Mouse (Mus musculus) hindbrain, embryonic 14.5 days (tissue): ENCODE measurements around the gene Foxd1. TPM values are rescaled to one million over a fixed set of nuclear protein-coding genes. Genes with fewer than 3 reads are reported as not detected.

ENCODE experiments used
- ATAC-seq: fragments of 200-750 bp; cut with Nextera tagmentation; 2 replicates; pipeline ENCODE4 v1.8.0; 2017; ENCODE audit warnings: moderate number of reproducible peaks, mild to moderate bottlenecking, moderate TSS enrichment, moderate library complexity; ENCODE audit not compliant: low FRiP score
- DNase-seq: peaks from one replicate; pipeline ENCODE4 v3.0.0-alpha.2; 2015; ENCODE audit warnings: low spot score
- H3K27ac ChIP-seq: fragments of 300-500 bp; sonication (generic); 2 replicates; pipeline ENCODE4 v1.5.1; 2014; ENCODE audit warnings: mild to moderate bottlenecking, moderate library complexity
- H3K27me3 ChIP-seq: fragments of 300-500 bp; sonication (generic); 2 replicates; pipeline ENCODE4 v1.6.1; 2014; ENCODE audit warnings: mild to moderate bottlenecking, low read length, mixed read lengths; ENCODE audit not compliant: control insufficient read depth, insufficient read depth
- H3K36me3 ChIP-seq: fragments of 300-500 bp; sonication (generic); replicated peaks from 2 replicates; pipeline ENCODE4 v1.6.1; 2014; ENCODE audit not compliant: control insufficient read depth, insufficient read depth
- H3K4me1 ChIP-seq: fragments of 300-500 bp; sonication (generic); replicated peaks from 2 replicates; pipeline ENCODE4 v1.6.1; 2014; ENCODE audit warnings: antibody characterized with exemption, low read length, mixed read lengths; ENCODE audit not compliant: control insufficient read depth, insufficient read depth
- H3K4me2 ChIP-seq: fragments of 300-500 bp; sonication (generic); replicated peaks from 2 replicates; pipeline ENCODE4 v1.6.1; 2014; ENCODE audit warnings: mild to moderate bottlenecking, moderate library complexity
- H3K4me3 ChIP-seq: fragments of 300-500 bp; sonication (generic); replicated peaks from 2 replicates; pipeline ENCODE4 v1.5.1; 2014; ENCODE audit warnings: mild to moderate bottlenecking, low read length
- H3K9ac ChIP-seq: fragments of 300-500 bp; sonication (generic); 2 replicates; pipeline ENCODE4 v1.6.1; 2014
- H3K9me3 ChIP-seq: fragments of 300-500 bp; sonication (generic); 2 replicates; pipeline ENCODE4 v1.6.1; 2016; ENCODE audit warnings: low read length; ENCODE audit not compliant: control insufficient read depth
- WGBS: fragments of 180-500 bp; shearing (Covaris S2); extraction: QIAGEN DNeasy Blood & Tissue Kit; methylation state at CpG from one replicate; pipeline ENCODE4 v1.1.7; 2014; 5-methylcytosine and 5-hydroxymethylcytosine counted together
- polyA plus RNA-seq: library from polyadenylated mRNA; unstranded; fragments of >200 nt; fragmentation: Nextera tagmentation; extraction: Ambion mirVana; gene quantifications from 2 replicates; pipeline ENCODE4 v1.2.1, GENCODE M21; 2014

Foxd1 gene
- polyA plus RNA-seq, 1 experiment from 2014 or later, result 1.1 TPM

DNA sequence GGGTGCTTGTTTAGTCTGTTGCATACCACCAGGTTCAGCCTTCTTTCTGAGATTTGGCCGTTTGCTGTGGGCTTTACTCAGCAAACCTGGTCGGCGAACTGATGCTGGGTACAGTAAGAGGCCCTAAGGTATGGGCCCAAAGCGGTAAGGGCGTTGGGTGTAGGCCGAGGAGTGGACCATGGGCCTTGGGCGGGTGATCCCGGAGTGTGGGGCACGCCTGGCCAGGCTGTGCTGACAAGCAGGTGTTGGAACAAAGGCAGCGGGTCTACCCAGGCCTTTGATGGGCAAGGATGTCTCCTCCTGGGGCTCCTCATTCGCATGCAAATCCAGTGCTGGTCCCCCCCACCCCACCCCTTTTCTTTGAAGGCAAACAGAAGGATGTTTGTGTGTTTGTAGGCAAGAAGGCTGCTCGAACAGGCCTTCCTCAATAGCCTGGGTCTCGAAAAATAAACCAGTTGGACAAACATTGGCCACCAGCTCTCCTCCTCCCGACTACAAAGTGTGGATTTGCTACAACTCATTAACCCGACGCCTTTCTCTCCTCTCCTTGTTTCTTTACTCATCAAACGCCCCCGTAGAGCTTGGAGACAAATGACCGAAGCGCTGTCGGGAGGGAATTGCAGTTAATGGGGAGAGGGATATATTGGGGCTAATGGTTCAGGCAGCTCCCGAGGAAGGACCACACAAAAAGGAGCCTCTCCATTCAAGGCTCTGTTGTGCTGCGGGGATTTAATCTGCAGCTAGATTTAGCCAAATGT, 4.6 kb downstream of the Foxd1 start:
- no peak for ATAC-seq
- WGBS, result under 1% methylated on average over 23 of the region's 23 CpGs
- DNase-seq, result no peak

GRCm38 (mm10) chr13:98359337-98359736, 5.3 kb downstream of the Foxd1 start:
- whole genome bisulfite sequencing, result under 1% methylated on average over 6 of the region's 8 CpGs
- no peak overlapping the region for H3K27ac ChIP-seq
- ATAC-seq (no peak), DNase-seq (no peak)
- no peaks in the 10 kb centered on the region for H3K9me3 ChIP-seq
- no peaks in the 10 kb centered on the region for H3K36me3 ChIP-seq
- no peak overlapping the region for H3K9ac ChIP-seq
- H3K4me1 ChIP-seq, result peaks cover 5% of the 10 kb centered on the region; the same call in 1 of the 2 replicates
- no peak overlapping the region for H3K4me2 ChIP-seq
- peaks cover 83% of the 10 kb centered on the region for H3K27me3 ChIP-seq
- no peak overlapping the region for H3K4me3 ChIP-seq

More for the DNA sequence above, 4.6 kb downstream of the Foxd1 start:
- Histone ChIP-seq H3K4me1 (peaks cover 5% of the 10 kb centered on the region; the same call in 1 of the 2 replicates), H3K4me2 (0 out of 2 replicates have a peak overlapping the region, but pooled peaks have one; percentile 9), H3K27ac (no peak overlapping the region), H3K9me3 (no peaks in the 10 kb centered on the region), H3K4me3 (no peak overlapping the region; the same call in 1 of the 2 replicates), H3K9ac (no peak overlapping the region), H3K27me3 (peaks cover 84% of the 10 kb centered on the region), H3K36me3 (no peaks in the 10 kb centered on the region)

- H3K9me3 ChIP-seq, result no peaks in the 10 kb centered on the region
- H3K27me3 ChIP-seq, result peaks cover 85% of the 10 kb centered on the region
- ATAC-seq (no peak), DNase-seq (no peak)
- no peak overlapping the region for H3K9ac ChIP-seq
- H3K4me1 ChIP-seq, result 0 out of 2 replicates have a peak, but pooled peaks cover 1% of the 10 kb centered on the region
- H3K36me3 ChIP-seq, result no peaks in the 10 kb centered on the region
- H3K4me3 ChIP-seq, result no peak overlapping the region
- WGBS, result 2% methylated on average over 6 of the region's 6 CpGs
- H3K27ac ChIP-seq, result no peak overlapping the region
- H3K4me2 ChIP-seq, result no peak overlapping the region
Observed at GRCm38 (mm10) chr13:98360391-98360790, 6.3 kb downstream of the Foxd1 start.

DNA sequence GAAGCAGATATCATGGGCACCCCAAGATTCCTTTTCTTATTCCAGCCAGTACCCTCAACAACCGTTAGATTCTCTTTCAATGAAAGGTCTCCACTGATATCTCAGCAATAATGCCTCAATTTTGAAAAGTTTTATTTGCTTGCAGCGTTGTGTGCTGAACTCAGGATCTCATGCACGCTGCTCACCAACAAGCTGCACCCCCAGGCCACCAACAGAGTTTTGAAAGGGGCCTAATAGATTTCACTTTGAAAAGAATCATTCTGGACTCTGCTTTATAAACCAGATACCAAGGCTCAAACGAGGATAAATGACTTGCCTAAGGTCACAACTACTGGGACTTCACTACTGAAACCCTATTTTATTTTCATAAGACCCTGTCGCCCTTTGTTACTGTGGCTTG, 7.1 kb downstream of the Foxd1 start:
- peaks cover 89% of the 10 kb centered on the region for H3K27me3 ChIP-seq
- WGBS, result 6% methylated on average over 5 of the region's 5 CpGs
- ATAC-seq (no peak), DNase-seq (no peak)
- H3K36me3 ChIP-seq, result no peaks in the 10 kb centered on the region
- H3K9me3 ChIP-seq, result no peaks in the 10 kb centered on the region
- H3K4me2 ChIP-seq, result no peak overlapping the region
- H3K9ac ChIP-seq, result no peak overlapping the region
- H3K4me1 ChIP-seq, result no peaks in the 10 kb centered on the region
- H3K4me3 ChIP-seq, result no peak overlapping the region
- H3K27ac ChIP-seq, result no peak overlapping the region

- Histone ChIP-seq H3K9me3 (no peaks in the 10 kb centered on the region), H3K9ac (no peak overlapping the region), H3K4me1 (no peaks in the 10 kb centered on the region), H3K27me3 (peaks cover 92% of the 10 kb centered on the region), H3K27ac (no peak overlapping the region), H3K36me3 (no peaks in the 10 kb centered on the region), H3K4me2 (no peak overlapping the region), H3K4me3 (no peak overlapping the region)
- no peak for DNase-seq
- WGBS, result 2% methylated on average over 4 of the region's 4 CpGs
- ATAC-seq, result no peak
Observed at GRCm38 (mm10) chr13:98363046-98363445, 9.0 kb downstream of the Foxd1 start.

DNA sequence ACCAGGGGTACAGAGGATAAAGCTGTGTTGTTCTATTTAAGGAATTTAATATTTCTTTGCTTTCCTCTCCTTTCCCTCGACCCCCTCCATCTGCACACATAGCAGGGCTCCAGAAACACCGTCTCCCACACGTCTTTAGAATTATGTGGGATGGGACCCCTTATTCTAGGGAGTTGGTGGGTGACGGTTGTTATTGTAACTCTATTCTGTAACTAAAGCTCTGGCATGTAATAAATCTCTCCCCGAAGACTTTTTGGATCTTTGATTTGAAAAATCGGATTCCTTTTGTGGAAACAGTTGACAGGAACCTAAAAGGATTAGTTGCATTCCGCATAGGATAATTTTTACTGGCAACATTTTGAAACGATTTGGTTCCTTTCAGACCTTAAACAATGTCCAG, 11.0 kb downstream of the Foxd1 start:
- 0 out of 2 replicates have a peak, but pooled peaks cover 4% of the 10 kb centered on the region for H3K9me3 ChIP-seq
- DNase-seq (no peak), ATAC-seq (no peak)
- H3K27ac ChIP-seq, result no peak overlapping the region
- peaks cover 93% of the 10 kb centered on the region for H3K27me3 ChIP-seq
- no peaks in the 10 kb centered on the region for H3K36me3 ChIP-seq
- H3K4me2 ChIP-seq, result no peak overlapping the region
- H3K4me3 ChIP-seq, result no peak overlapping the region
- no peaks in the 10 kb centered on the region for H3K4me1 ChIP-seq
- WGBS, result 1% methylated on average over 8 of the region's 8 CpGs
- no peak overlapping the region for H3K9ac ChIP-seq

DNA sequence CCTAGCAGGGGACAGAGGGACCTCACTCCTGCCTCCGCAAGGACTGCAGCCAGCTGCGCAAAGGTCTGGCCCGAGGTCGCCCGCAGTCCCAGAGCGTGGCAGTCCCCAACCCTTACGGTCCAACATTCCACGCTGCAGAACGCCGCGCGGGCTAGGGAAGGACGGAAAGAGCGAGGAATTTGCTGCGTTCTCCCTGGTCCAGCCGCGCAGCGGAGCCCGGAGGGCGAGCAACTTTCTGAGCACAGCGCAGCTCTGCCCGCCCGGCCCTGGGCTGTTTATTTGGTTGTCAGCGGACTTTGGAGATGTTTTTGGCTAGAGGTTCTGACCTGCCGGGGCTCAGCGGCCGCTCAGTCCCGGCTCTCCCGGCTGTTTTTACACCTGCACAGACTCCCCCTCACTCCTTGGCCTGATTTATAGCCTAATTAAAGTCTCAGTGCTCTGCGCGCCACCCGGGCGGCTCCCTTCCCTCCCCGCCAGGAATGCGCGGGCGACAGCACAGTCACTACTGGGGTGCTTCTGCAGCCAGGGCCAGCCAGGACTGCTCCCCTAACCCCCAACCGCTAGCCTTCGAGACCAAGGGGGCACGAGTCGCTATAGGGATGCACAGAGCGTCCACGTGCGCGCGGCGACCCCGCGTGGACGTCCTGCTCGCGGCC, 11.9 kb downstream of the Foxd1 start:
- no peak overlapping the region for H3K9ac ChIP-seq
- H3K27ac ChIP-seq, result no peak overlapping the region
- peak overlapping the region; percentile 3; the same call in 1 of the 2 replicates for H3K4me3 ChIP-seq
- WGBS, result under 1% methylated on average over 50 of the region's 52 CpGs
- H3K4me2 ChIP-seq, result peak overlapping the region; percentile 25
- H3K4me1 ChIP-seq, result no peaks in the 10 kb centered on the region
- H3K36me3 ChIP-seq, result no peaks in the 10 kb centered on the region
- 0 out of 2 replicates have a peak, but pooled peaks cover 4% of the 10 kb centered on the region for H3K9me3 ChIP-seq
- DNase-seq, result no peak
- ATAC-seq, result peak; percentile 64; the same call in 1 of the 2 replicates
- peaks cover 92% of the 10 kb centered on the region for H3K27me3 ChIP-seq

DNA sequence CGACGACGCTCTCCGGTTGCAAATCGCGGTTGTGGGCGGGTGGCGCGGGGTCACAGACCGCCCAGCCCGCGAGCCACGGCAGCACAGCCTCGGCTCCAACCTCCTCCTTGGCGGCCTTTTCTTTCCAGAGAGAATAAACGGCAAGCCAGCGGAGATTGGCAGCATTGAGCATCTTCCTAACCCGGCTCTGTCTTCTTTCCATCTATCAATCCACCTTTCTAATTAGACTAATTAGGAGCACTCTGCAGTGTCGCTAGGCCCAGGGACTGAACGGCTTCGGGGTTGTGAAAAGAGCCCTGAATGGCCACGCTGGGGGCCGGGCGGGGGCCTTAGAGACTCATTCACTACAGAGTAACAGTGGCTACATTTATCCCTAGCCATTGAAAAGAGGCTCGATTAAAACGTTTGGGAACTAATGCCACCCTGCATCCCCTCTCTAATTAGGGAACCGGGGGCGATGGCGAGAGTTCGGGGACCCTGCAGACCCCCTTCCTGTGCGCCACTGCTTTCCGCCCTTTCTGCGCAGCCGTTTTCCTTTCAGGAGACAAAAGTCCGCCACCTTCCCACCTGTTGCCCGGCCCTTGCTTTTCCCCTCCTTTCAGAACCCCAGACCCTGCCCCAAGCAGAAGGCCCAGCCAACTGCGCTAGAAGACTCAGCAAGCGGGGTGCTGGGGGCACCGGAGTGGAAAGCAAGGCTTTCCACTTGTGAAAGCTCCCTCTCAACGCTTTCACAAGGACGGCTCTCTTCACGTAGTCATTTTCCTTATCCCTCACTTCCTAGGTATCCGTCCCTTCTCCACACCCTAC, 12.6 kb downstream of the Foxd1 start:
- Histone ChIP-seq H3K4me1 (no peaks in the 10 kb centered on the region), H3K9me3 (0 out of 2 replicates have a peak, but pooled peaks cover 4% of the 10 kb centered on the region), H3K36me3 (no peaks in the 10 kb centered on the region), H3K27ac (no peak overlapping the region), H3K27me3 (peaks cover 92% of the 10 kb centered on the region), H3K4me3 (no peak overlapping the region), H3K9ac (no peak overlapping the region), H3K4me2 (peak overlapping the region; percentile 25)
- DNase-seq (no peak), ATAC-seq (no peak)
- 2% methylated on average over 43 of the region's 43 CpGs for WGBS

DNA sequence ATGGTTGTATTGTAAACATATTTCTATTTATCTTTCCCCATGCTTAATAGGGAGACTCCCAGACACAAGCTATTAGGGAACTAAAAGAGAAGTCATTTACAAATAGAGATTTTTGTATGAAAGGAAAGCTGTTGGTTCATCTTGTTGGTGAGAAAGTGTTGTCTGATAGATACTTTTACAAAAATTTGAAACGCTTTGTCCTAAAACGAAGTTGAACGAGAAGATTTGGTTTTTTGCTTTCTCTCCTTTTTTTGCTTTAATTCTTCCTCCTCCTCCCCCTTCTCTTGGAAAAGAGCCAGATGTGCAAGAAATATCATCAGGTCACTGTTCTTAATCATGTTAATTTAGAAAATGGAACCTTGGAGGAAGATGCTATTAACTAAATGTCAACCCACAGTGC, 13.6 kb downstream of the Foxd1 start:
- H3K36me3 ChIP-seq, result no peaks in the 10 kb centered on the region
- no peak overlapping the region for H3K9ac ChIP-seq
- H3K4me1 ChIP-seq, result no peaks in the 10 kb centered on the region
- ATAC-seq (no peak), DNase-seq (no peak)
- 16% methylated on average over 3 of the region's 3 CpGs for WGBS
- no peak overlapping the region for H3K27ac ChIP-seq
- H3K9me3 ChIP-seq, result 0 out of 2 replicates have a peak, but pooled peaks cover 4% of the 10 kb centered on the region
- H3K27me3 ChIP-seq, result peaks cover 92% of the 10 kb centered on the region
- H3K4me3 ChIP-seq, result no peak overlapping the region
- H3K4me2 ChIP-seq, result no peak overlapping the region
